Mouse (Mus musculus) midbrain, embryonic 15.5 days (tissue): Measurements from ENCODE around the gene Olfr839-ps1. TPM values are rescaled to one million over a fixed set of nuclear protein-coding genes. Genes with fewer than 3 reads are reported as not detected.

Source experiments
- ATAC-seq: fragments of 200-750 bp; cut with Nextera tagmentation; replicated peaks from 2 replicates; pipeline ENCODE4 v1.8.0; 2017; ENCODE audit warnings: moderate TSS enrichment
- H3K27ac ChIP-seq: fragments of 300-500 bp; sonication (generic); 2 replicates; pipeline ENCODE4 v1.5.1; 2015; ENCODE audit warnings: mild to moderate bottlenecking, inconsistent platforms
- H3K27me3 ChIP-seq: fragments of 300-500 bp; sonication (generic); replicated peaks from 2 replicates; pipeline ENCODE4 v1.6.1; 2015; ENCODE audit warnings: inconsistent platforms
- H3K36me3 ChIP-seq: fragments of 300-500 bp; sonication (generic); replicated peaks from 2 replicates; pipeline ENCODE4 v1.6.1; 2015; ENCODE audit warnings: inconsistent platforms
- H3K4me1 ChIP-seq: fragments of 300-500 bp; sonication (generic); 2 replicates; pipeline ENCODE4 v1.6.1; 2015; ENCODE audit warnings: inconsistent platforms
- H3K4me2 ChIP-seq: fragments of 300-500 bp; sonication (generic); 2 replicates; pipeline ENCODE4 v1.6.1; 2015; ENCODE audit warnings: inconsistent platforms, mild to moderate bottlenecking, moderate library complexity
- H3K4me3 ChIP-seq: fragments of 300-500 bp; sonication (generic); 2 replicates; pipeline ENCODE4 v1.5.1; 2015; ENCODE audit warnings: mild to moderate bottlenecking, inconsistent platforms
- H3K9ac ChIP-seq: fragments of 300-500 bp; sonication (generic); 2 replicates; pipeline ENCODE4 v1.6.1; 2015; ENCODE audit warnings: mild to moderate bottlenecking, inconsistent platforms
- H3K9me3 ChIP-seq: fragments of 300-500 bp; sonication (generic); 2 replicates; pipeline ENCODE4 v1.6.1; 2016; ENCODE audit warnings: inconsistent platforms
- WGBS: fragments of 180-500 bp; shearing (Covaris S2); methylation state at CpG from one replicate; pipeline ENCODE4 v1.1.7; 2015; ENCODE audit warnings: mixed read lengths; 5-methylcytosine and 5-hydroxymethylcytosine counted together
- polyA plus RNA-seq: library from polyadenylated mRNA; unstranded; fragments of >200 nt; fragmentation: Nextera tagmentation; extraction: Ambion mirVana; gene quantifications from 2 replicates; pipeline ENCODE4 v1.2.1, GENCODE M21; 2015

Gene Olfr839-ps1
- polyA plus RNA-seq = not detected in 2 replicates

DNA sequence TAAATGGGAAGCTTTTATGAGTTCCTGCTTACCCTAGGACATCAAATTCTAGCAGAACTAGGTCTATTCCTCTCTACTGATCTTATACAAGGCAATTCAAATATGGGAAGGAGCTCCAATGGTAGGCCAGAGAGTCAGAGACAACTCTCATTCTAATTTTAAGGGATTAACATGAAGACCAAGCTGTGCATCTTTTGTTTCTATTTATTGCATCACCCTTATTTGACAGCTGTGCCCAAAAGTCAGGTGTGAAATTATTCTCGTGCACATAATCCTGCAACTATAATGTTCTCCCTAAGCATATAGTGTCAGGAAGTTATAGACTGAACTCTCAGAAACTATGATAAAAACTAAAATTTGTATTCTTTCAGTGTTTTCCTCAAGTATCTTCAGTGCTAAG, at the start of gene Olfr839-ps1:
TSS of gene Olfr839-ps1 (minus strand) at position 101 of the 400 bp plus-strand sequence.
- H3K4me1 ChIP-seq = no peaks in the 10 kb centered on the region
- no peak within 1 kb of the TSS for H3K27ac ChIP-seq
- H3K4me3 ChIP-seq = no peak within 1 kb of the TSS
- H3K27me3 ChIP-seq = no peaks in the 10 kb centered on the region
- H3K36me3 ChIP-seq = no peaks in the 10 kb centered on the region
- no peak within 1 kb of the TSS for H3K4me2 ChIP-seq
- H3K9ac ChIP-seq = no peak within 1 kb of the TSS
- WGBS = 80% methylated on average over 1 of the region's 1 CpGs
- no peak for ATAC-seq
- 0 out of 2 replicates have a peak, but pooled peaks cover 7% of the 10 kb centered on the region for H3K9me3 ChIP-seq

DNA sequence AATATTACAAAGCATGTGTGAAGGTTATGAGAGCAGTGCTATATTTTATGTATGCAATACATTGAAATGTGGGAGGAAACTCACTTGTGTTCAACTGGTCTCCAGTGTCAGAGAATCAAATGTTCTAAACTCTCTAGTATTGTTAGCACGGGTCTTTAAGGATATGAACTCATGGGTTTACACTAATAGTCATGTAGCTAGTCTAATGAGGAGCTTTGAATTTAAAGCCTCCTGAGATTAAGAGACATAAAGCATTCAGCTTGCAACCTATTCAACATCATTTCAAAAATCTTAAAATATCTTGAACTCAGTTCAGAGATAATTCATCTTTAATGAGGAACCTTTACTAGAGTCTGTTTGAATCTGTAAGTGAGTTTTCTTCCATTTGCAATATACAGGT, 41.1 kb downstream of the Olfr839-ps1 start, which contains the start of gene Olfr837:
TSS of gene Olfr837 (plus strand) at position 301 of the 400 bp plus-strand sequence.
- 81% methylated on average over 1 of the region's 1 CpGs for WGBS
- Histone ChIP-seq H3K9me3 (peaks cover 5% of the 10 kb centered on the region; the same call in 1 of the 2 replicates), H3K4me1 (no peaks in the 10 kb centered on the region)

DNA sequence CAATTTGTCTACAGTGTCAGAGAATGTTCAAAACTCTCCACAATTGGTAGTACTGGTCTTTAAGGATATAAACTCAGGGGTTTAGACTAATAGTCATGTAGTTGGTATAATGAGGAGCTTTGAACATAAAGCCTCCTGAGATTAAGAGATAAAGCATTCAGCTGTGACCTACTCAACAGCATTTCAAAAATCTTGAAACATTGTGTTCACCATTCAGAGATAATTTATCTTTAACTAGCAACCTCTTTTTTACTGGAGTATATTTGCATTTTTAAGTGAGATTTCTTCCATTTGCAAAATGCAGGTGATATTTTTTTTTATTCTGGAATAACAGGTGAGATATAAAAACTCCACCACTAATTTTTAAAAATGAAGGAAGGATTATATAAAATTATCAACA, 57.0 kb downstream of the Olfr839-ps1 start, which contains the start of gene Olfr836:
TSS of gene Olfr836 (plus strand) at position 301 of the 400 bp plus-strand sequence.
- H3K9me3 ChIP-seq = peaks cover 6% of the 10 kb centered on the region
- no peak within 1 kb of the TSS for H3K4me2 ChIP-seq
- H3K36me3 ChIP-seq = no peaks in the 10 kb centered on the region
- no peaks in the 10 kb centered on the region for H3K4me1 ChIP-seq
- H3K9ac ChIP-seq = no peak within 1 kb of the TSS
- H3K27me3 ChIP-seq = no peaks in the 10 kb centered on the region
- H3K4me3 ChIP-seq = no peak within 1 kb of the TSS
- no peak for ATAC-seq
- no peak within 1 kb of the TSS for H3K27ac ChIP-seq

More for the DNA sequence above, 41.1 kb downstream of the Olfr839-ps1 start, which contains the start of gene Olfr837:
- Histone ChIP-seq H3K4me3 (no peak within 1 kb of the TSS), H3K36me3 (no peaks in the 10 kb centered on the region), H3K9ac (no peak within 1 kb of the TSS), H3K4me2 (no peak within 1 kb of the TSS), H3K27me3 (no peaks in the 10 kb centered on the region), H3K27ac (no peak within 1 kb of the TSS)
- no peak for ATAC-seq

Other genes starting within 250 kb of the Olfr839-ps1 start
- gene Olfr832, start 240.2 kb downstream of the Olfr839-ps1 start, polyA plus RNA-seq = not detected in 2 replicates
- gene Olfr834, start 189.3 kb downstream of the Olfr839-ps1 start, polyA plus RNA-seq = not detected in 2 replicates
- not detected in 2 replicates for gene Olfr835, start 144.6 kb downstream of the Olfr839-ps1 start, polyA plus RNA-seq
- not detected in 2 replicates for gene Olfr836, start 56.9 kb downstream of the Olfr839-ps1 start, polyA plus RNA-seq
- gene Olfr837, start 41.0 kb downstream of the Olfr839-ps1 start, polyA plus RNA-seq = not detected in 2 replicates
- gene Olfr843, start 74.7 kb upstream of the Olfr839-ps1 start, polyA plus RNA-seq = not detected in 2 replicates
- not detected in 2 replicates for gene Olfr844, start 139.0 kb upstream of the Olfr839-ps1 start, polyA plus RNA-seq
- gene Olfr845, start 159.1 kb upstream of the Olfr839-ps1 start, polyA plus RNA-seq = not detected in 2 replicates
- gene Olfr846, start 186.7 kb upstream of the Olfr839-ps1 start, polyA plus RNA-seq = not detected in 2 replicates
- not detected in 2 replicates for gene Olfr847, start 201.4 kb upstream of the Olfr839-ps1 start, polyA plus RNA-seq